Mouse (Mus musculus) kidney, postnatal 36 days (tissue): ENCODE data around the gene Tmem125.
"Not testable (repeated sequence)": the region's sequence is repeated elsewhere in the genome, so short reads cannot be mapped to it uniquely, and the experiment has no call there.

ENCODE experiments used
- DNase-seq, 2 experiments: peaks; one replicate each; pipeline ENCODE4 v3.0.0; 2021 to 2022; ENCODE audit warnings: mixed read lengths in 2 of 2

Gene Tmem125

DNA sequence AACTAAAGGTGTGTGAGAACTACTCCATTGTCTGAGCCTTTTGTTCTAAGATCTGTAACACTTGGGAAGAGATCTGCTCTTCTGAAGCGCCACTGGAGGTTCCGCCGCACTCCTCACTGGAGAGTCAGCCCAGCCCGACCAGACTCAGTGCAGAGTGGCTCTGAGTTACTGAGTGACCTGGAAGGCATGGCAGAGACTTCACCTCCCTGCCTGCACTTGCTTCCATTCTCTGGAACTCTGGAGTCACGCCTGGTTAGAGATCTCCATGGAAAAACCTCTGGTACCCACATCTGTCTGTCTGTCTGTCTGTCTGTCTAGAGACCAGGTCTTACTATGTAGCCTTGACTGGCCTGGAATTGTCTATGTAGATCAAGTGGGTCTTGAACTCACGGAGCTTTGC, 8.2 kb downstream of the Tmem125 start:
- peak; percentile 70 to 71 for DNase-seq

DNA sequence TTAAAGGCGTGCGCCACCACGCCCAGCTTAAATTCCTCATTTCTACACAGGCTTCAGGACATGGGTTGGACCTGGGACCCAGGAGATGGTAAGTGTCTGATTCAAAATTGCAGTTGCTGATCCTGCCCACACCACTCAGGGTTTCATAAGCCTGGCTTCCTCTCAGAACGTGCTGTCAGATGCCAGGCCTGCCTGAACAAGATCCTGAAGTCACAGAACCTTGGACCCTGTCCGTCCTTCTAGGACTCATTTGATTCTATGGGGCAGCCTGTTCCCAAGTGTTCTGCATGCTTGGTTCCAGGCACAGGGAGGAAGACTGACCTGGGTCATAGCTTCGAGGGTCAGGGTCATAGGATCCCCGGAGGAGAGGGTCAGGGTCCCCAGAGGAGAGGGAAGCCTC, 10.2 kb downstream of the Tmem125 start:
- peak; percentile 73 to 88 for DNase-seq

DNA sequence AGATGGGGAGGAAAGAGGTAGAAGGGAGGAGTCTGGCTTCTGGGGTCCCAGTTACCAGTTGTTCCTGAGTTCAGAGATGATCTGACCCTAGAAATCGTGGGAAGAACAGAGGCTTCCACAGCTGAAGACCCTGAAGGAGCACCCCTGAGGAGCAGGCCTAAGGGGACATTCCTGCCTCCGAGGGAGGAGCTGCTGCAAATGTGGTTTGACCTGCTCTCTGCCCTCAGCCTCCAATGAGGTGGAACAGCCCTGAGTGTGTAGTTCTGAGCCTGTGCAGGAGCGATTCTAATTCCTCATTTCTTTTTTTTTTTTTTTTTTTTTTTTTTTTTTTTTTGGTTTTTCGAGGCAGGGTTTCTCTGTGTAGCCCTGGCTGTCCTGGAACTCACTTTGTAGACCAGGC, 10.7 kb downstream of the Tmem125 start:
- DNase-seq, result peak; percentile 70 to 75

DNA sequence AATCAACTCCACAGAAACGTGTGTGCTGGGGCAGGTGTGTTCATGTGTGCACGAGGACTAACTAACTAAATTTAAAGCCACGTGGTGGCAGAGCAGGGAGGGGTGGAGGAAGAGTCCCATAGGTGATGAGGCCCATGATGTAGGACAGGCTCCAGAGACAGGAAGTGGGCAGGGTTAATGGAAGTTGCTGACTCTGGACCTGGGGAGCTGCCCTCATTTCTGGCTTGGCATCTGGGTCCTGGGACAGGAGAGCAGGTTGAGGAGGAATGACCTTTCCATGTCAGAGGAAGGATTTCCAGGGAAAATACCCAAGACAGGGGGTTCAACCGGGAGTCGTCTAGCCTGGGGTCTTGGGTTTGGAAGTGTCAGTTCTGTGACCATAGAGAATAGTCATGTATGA, 11.2 kb downstream of the Tmem125 start:
- peak in 1 of 2 experiments; percentile 57 for DNase-seq

DNA sequence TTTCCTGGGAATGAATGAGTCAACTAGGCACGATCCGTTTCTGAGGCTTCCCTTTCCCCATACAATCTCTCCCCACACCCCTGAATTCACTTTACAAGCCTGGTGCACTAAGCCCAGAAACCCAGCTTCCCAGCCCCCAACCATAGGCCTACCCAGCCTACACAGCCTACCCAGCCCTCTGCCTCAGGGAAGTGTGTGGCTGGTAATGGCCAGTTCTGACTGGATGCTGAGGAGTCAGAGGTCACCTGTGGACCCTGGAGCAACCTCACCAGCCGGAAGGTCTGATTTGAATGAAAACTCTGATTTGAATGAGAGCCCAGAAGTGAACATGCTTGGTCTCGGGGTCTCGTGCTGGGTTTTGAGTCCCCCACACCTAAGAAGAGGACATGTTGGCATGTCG, 16.1 kb downstream of the Tmem125 start:
- peak; percentile 73 to 83 for DNase-seq

DNA sequence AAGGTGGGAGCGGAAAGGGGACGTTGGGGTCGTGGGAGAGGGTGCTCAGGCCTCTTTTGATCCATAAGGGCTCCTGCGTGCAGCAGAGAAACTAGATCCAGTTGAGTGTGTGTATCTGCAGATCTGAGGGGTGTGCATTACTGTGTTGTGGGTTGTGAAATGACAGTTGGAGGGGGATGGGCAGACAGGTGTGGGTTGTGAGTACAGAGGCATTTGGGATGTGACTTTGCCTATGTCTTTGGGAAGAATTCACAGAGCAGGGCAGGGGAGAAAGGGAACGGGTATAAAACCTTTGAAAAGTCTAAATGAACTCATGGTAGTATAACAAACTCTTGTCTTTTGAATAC, 16.5 kb downstream of the Tmem125 start:
- DNase-seq, result no peak

DNA sequence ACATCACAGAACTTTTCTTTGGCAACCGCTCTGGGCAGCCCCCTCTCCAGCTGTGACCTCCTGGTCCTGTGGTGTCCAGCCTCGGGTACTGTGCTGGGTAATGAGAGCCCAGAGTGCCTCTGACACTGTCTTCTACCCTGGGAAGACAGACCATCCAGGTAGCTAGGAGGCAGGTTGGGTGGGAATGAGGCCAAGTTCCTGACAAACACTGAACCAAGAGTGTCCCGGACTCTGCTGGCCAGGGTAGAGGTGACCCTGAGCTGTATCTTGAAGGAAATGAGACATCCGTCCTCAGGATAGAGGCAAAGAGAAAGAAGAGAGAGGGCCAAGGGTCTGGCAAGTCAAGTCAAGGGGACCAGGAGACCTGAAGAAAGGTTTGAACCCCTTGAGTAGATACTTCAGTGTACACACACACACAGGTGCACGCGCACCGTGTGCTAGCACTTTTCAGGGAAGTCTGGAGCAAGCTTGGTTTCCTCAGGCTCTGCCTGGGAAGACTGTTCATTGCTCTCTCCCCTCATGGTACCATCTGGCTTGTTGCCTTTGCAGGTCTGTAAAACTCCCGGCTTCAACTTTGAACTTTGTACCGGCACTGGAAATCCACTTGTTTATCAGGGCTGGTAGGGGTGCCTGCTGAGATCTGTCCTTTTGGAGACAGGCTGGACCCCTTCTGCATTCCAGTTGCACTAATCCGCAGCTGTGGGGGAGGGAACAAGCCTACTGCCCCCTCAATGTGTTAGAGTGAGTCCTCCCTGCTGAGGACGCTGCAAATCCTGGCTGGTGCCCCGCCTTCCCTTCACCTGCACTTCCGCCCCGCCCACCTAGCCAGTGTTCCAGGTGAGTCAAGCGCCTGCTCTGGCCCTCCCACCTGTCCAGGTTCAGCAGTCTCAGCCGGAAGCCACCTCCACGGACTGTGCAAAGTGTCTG, 17.2 kb downstream of the Tmem125 start, which contains the start of gene 2610528J11Rik:
TSS of gene 2610528J11Rik (plus strand) at position 592 of the 927 bp plus-strand sequence.
- DNase-seq, result peak; percentile 92 to 94

DNA sequence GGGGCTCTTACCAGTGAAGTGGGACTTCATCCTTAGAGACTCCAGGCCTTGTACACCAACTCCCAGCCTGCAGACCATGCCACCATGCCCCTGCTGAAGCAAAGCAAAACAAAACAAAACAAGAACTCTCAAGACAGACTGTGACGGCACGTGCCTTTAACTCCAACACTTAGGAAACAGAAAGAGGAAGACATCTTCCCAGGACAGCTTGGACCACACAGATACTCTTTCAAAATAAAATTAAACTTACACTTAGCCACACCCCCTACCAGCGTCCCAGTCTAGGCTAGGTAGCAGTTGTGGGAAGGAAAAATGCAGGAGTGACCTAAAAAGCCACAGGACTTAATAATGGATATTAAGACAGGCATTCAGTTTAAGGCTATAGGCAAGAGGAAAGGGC, 18.1 kb downstream of the Tmem125 start:
- DNase-seq, result no peak

DNA sequence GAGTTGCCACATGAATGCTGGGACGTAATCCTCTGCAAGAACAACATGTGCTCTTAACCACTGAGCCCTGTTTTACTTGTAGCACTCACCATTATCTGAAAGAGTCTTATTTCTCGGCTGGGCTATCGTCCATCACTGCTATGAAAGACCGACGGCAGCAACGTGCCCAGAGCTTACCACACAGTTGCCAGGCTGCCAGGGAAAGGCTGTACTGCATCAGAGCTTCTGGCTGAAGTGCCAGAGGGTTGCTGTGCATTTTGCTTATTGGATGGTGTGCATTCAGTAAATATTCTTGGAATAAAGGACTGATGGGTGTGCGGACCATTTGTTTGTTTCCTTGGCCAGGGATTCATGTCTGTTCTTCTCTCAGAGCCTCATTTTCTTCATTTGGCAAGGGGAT, 19.9 kb downstream of the Tmem125 start:
- no peak for DNase-seq

DNA sequence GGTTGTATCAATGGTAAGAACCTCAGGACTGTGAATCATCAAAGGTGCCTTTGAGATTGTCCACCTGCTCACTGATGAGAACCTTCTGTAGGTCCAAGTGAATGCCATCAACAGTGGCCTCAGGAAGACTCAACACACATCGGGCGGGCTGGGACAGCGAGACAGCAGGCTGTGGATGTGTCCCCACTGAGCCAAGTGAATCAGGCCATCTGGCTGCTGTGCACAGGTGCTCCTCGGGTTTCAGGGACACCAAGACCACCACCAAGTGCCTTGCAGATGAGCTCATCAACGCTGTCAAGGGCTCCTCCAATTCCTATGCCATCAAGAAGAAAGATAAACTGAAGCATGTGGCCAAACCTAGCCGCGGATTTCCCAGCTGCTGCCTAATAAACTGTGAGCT, 21.6 kb downstream of the Tmem125 start:
- DNase-seq, result no peak

DNA sequence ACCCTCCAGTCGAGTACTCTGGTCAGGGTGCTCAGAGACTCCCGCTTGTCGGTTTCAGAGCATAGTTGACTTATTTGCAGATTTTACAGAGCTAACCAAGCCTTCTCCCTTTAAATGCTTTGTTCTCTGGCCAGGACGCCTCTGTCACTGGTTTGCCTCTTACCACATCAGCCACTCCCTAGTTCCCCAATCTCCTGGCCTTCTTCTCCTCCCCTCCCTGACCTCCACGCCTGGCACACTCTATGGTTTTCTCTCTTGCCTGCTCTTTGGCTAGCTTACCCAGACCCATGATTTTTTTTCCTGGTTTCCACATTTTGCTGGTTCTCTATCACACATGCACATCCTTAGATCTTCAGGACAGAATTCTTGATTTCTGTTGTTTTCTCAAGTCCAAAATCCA, 25.6 kb downstream of the Tmem125 start:
- no peak for DNase-seq

DNA sequence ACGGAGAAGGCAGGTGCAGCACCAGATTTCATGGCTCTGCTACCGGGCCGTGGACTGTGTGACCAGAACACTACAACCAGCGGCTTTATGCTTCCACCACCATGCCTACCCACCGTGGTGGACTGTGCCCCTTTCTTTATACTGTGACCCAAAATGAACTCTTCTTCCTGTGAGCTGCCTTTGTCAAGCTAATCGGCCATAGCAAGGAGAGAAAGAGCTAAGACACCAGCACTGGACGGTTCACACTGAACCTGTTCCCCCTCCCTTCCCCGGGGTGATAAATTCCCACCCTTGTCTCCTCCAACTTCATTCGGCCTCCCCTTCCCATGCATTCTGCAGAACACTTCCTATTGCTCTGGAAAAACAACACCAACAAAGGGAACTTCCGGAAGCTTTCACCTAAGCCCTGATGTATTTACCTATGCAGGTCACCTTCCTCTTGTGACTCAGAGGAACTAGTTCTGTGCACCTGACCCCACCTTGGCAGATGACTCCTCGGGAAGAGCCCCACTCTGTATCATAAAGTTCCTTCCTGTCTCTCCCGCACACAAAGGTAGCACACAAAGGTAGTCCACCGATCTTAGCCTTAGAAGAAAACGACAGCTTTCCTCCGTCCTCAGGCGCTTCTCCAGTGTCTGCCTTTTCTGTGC, 26.2 kb downstream of the Tmem125 start:
- no peak for DNase-seq

DNA sequence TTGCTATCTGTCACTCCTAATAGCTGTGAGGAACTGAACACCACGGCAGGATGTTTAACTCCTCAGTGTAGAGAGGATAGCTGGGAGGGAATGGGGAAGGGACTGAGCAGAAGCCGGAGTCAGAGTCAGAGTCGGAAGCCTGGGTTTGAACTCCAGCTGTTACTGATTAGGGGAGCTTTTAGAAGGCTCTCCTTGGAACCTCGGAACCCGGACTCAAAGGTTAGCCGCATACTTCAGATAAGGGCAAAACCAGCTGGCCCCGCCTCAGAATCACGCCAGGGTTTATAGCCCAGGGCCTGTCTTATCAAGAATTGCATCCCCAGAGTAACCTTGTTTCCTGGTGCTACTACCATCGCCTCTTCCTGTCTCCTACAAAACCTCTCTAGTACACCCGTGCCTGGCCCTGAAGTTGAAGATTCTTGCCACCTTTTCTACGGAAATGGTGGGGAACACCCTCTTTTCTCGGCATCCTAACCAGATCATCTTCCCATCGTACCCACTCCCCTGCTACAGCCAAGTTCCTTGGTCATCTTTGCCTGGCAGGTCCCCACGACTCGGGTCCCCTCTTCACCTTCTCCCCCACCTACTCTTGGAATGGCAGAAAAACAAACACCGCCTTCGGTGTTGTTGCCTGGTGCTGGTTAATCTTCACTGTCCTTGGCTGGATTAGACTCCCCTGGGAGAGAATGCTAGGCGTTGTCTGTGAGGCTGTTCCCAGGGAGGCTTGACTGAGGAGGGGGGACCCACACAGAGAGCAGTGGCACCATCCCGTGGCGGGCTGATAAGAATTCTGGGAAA, 26.9 kb downstream of the Tmem125 start:
- DNase-seq, result peak; percentile 75 to 76

DNA sequence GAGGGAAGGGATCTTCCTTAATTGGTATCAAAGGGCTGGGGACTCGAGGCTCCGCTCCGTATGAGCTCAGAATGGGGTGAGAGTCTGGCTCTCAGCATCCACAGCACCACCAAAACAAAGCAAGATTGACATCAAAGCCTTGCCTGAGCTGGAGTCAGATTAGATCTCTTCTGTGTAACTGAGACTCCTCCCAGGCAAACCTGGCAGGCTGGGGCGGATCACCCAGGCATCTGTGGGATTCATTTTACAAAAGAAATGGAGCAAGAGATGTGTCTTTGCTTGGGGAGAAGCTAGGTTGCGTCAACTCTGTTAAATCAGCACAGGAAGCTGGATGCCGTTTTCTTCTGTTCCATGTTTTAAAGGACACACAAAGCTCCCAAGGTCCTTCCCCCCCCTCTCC, 34.8 kb downstream of the Tmem125 start:
- DNase-seq, result no peak

DNA sequence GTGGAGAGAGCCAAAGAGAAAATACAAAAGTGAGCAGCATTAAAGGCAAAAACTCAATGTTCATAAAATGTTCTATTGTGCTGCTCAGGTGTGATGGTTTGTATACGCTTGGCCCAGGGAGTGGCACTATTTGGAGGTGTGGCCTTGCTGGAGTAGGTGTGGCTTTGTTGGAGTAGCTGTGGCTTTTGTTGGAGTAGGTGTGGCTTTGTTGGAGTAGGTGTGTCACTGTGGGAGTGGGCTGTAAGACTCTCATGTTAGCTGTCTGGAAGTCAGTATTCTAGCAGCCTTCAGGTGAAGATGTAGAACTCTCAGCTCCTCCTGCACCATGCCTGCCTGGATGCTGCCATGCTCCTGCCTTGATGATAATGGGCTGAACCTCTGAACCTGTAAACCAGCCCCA, 36.7 kb downstream of the Tmem125 start:
- DNase-seq, result not testable (repeated sequence)

DNA sequence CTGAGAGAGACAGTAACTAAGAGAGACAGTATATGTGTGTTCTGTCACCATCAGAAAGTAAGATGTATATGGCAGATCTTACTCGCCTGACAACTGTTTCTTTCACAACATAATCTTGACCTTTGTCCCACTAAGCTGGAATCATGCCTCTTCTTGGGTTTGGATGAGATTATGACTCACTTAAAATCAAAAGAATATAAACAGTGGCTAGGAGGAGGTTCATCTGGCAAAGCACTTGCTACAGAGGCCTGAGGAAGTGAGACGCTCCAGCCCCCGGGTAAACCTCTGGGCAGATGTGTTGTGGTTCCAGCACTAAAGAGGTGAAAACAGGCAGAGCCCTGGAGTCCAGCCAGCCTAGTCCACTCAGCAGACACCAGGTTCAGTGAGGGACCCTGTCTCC, 38.3 kb downstream of the Tmem125 start:
- no peak for DNase-seq

DNA sequence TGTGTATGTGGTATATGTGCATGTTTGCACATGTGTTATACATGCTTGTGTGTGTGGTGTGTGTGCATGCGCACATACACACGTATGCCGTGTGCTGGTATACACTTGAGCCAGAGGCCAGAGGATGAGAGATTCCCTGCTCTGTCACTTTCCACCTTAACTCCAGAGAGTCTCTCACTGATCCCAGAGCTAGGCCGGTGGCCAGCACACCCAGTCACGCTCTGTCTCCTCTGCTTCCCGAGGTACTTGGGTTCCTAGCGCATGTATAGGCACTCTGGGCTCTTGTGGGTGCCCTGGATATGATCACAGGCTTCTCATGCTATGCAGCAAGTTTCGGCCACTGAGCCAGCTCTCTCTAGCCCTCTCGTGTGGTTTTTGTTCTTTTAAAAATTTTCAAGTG, 43.1 kb downstream of the Tmem125 start:
- DNase-seq, result peak; percentile 69 to 78

DNA sequence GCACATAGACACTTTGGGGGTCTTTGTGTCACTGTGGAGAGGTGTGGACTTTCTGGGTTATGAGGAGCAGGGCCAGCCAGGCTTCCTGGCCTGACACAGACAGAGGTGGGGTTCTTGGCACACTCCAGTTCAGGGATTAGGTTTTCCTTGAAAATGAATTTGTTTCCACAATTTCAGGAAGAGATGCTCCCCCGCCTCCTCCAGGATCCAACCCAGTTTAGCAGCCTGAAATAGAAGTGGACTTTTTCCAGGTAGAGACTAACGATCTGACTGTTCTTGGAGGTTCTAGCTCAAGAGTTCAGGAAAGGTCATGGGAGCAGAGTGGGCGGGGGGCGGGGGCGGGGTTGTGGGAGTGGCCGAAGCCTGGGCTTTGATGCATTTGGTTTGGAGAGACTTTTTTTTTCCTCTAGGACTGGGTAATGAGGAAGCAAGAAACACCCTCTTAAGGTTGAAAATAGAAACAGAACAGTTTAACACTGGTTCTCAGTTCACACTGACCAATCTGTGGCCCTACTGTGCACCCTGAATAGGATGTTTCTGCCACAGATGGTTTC, 43.6 kb downstream of the Tmem125 start:
- DNase-seq, result peak; percentile 67 to 85
